Mouse (Mus musculus): ENCODE measurements around the gene Zfp658.
A peak's percentile ranks its signal among the peaks of the same experiment; 100 is the strongest.

Gene Zfp658

DNA sequence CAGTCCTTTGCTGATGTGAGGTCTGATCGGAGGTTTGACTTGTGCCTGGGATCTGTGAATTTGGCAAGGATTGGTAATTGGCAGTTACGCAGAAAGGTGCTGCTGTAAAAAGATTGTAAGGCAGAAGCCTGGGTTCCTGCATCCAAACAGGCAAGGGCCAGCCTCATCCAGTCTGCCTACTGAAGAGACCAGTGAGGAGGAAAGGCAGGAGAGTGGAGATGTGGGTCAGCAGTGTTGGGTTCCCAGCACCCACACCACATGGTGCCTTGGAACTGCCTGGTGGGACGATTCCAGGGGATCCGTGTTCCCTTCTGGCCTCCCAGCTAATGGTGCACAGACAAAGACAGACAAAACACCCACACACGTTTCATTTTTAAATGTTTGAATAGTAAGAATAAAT is 18.5 kb downstream of the Zfp658 start:
- no peak for DNase-seq (ENCODE audit: low spot score in 2 of 2)

DNA sequence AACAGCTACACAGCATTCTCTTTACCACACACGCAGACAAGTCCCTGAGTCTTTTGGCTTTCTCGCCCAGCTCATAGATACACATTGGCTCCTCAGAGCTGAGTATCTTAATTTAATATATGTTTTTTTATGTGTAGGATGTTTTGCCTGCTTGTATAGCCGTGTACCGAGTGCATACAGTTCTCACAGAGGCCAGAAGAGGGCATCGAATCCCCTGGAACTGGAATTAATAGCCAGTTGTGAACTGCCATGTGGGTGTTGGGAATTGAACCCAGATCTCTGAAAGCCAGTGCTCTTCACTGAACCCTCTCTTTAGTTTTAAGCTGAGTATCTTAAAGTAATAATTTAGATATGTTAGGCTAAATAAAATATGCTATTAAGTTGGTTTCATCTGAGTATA is 22.7 kb downstream of the Zfp658 start:
- no peak for DNase-seq (ENCODE audit: low spot score in 2 of 2)

DNA sequence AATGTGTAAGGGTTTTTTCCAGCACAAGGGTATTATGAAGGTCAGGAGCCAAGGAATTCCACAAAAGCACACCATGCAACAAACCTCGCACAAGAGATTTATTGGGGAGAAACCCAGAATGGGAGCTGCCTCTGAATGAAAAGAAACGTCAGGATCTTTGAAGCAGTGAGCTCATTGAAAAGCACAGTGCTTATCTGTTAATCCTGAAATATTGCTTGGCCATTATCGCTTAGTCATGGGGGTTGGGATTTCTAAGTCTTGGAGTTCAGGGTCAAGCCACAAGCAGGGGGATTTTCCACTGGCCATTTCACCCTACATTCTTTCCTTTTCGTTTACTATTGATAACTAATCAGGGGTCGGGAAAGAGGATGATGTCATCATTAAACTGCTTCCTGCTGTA is 39.8 kb downstream of the Zfp658 start:
- no peak for DNase-seq (ENCODE audit: low spot score in 2 of 2)

DNA sequence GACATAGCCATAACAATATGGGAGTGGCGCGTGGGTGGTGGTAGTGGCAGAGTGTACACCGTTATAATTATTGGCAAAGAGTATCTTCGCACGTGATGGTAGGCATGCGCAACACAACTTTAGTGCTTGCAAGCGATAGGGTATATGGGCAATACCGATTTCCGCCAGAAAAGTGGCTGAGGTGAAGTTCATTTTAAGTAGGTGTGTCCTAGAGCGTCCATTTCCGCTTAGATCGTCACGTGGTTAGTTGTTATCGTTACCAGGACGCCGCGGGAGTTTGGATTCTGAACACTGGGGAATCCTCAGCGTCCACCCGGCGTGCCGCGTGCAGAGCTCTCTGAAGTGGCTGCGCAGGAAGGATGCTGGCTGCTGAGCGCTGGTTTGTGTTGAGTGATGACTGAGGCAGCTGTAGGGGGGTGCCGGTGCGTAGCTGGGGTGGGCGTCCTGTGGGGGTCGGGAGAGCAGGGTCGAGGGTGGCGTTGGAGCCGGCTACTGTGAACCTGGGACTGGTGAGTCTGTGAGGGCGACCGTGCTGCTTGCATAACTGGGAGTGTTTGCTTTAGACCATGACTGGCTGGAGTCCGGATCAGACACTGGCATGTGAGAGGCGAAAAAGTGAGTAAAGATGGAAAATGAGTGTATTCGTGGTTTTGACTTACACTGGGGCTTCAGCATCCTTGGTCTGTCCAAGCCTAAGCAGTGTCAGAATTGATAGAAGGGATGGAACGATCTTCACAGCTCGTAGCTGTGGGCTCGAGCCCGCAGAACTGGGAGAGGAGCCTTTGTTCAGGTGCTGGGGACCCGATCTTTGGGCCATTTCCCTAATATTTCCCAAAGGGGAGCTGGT is 45.1 kb downstream of the Zfp658 start, which contains the start of gene Zfp819:
TSS of gene Zfp819 (plus strand) at position 274 of the 847 bp plus-strand sequence.
- DNase-seq (ENCODE audit: low spot score in 2 of 2) = peak; percentile 67 to 74

DNA sequence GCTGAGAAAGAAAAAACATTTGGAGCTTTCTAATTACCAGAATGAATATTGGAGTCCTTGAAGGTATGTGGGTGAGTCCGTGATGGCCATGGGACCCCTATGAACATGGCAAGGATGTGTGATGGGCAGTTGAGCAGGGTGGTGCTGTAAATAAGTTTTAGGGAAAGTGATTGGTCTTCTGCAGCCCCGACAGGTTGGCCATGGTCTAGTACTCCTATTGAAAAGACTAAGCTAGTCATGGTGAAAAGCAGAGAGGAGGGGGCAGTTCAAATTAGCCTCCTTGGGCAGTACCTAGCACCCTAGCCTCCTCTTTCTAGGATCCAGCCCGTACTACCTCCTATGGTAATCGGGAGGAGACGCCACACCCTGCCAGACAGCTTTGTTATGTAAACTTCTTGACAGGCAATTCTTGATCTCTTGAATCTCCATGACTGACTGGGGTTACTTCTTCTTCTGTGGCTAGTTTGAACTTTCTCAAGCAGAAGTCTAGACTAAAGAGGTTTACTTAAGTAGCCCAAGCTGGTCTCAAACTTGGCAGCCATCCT is 45.8 kb downstream of the Zfp658 start:
- no peak for DNase-seq (ENCODE audit: low spot score in 2 of 2)

DNA sequence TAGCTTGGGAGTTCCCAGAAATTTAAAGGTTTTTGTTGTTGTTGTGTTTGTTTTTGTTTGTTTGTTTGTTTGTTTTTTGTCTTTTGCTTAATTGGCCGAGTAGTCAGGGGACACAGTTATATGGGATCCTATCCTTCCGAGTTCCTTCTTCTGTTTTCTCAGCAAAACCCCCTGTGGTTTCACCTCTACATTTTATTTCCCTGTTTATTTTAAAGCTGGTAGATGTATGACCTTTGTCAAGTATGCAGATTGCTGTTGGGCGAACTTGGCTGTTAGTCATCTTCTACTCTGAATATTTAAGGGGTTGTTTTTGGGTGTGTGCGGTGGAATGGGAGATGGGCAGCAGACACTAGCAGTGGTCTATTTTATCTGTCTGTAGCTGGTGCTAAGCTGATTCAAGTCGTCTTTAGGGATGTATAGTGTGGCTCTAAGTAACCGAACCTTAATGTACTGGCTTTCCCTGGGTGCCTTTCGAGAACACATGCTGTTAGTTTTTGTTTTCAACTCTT is 46.3 kb downstream of the Zfp658 start:
- DNase-seq (ENCODE audit: low spot score in 2 of 2) = no peak

DNA sequence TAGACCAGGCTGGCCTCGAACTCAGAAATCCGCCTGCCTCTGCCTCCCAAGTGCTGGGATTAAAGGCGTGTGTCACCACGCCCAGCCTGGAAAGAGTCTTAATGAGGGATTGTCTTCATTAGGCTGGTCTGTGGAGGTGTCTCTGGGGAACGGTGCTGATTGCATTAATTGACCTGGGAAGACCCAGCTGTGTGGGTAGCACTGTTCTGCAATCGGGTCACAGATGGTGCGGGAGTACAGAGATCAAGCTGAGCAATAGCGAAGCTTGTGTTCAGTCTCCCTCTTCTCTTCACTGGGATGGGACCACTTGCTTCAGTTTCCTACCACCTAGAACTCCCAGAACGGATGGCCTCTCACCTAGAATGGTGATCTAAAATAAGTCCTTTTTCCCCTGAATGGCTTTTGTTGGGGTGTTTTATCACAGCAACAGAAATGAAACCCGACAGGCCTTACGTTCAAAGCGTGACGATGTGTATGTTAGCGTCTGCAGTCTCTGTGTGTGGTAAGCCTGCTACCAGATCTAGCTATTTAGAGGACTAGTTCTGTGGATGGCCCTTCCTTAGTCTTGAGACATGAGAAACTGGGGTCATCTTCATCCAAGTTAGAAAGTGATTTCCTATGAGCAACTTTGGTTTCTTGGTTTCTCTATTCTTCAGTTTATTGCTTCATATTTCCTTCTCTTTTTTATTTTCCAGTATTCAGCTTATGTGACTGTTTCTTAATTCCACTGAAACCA is 51.9 kb downstream of the Zfp658 start:
- DNase-seq (ENCODE audit: low spot score in 2 of 2) = no peak

DNA sequence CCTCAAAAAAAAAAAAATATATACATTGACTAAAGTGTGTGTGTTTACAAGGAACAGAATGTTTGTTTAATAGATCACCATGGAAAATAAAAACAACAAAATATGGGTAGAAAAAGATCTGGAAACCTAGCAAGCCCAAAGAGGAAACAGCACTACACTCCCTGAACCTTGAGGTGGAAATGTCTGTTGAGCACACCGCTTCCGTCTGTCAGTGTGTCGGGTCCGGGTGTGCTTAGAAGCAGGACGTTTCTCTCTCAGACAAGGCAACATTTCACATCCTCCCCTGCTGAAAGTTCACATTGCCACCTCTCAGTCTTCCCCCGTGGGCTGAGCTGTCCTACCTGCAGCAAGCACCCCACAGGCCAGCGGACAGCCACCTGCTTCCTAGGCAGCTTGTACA is 60.9 kb downstream of the Zfp658 start:
- no peak for DNase-seq (ENCODE audit: low spot score in 2 of 2)

DNA sequence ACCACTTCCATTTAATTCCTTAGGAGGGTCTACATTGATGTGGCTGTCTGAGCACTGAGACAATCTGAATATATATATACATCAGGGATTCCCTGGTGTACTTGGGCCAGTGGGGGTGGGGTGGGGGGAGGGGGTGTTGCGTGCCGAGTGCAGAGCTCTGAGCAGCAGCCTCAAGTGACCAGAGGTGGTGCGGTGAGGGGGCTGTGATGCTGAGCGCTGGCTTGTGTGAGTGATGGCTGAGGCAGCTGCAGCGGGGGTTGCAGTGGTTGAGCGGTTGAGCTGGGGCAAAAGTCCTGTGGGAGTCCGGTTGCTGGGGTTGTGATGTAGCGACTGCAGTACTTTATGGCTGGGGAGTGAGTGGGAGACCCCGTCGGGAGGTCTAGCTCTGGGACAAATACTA is 61.8 kb downstream of the Zfp658 start:
- no peak for DNase-seq (ENCODE audit: low spot score in 2 of 2)
